Mouse (Mus musculus): ENCODE data around the gene Tpra1. TPM values are rescaled to one million over a fixed set of nuclear protein-coding genes. Genes with fewer than 3 reads are reported as not detected.
A peak's percentile ranks its signal among the peaks of the same experiment; 100 is the strongest.

The Tpra1 gene
- total and polyA plus RNA-seq, 3 experiments: 87.0 to 578 (median 108) TPM

DNA sequence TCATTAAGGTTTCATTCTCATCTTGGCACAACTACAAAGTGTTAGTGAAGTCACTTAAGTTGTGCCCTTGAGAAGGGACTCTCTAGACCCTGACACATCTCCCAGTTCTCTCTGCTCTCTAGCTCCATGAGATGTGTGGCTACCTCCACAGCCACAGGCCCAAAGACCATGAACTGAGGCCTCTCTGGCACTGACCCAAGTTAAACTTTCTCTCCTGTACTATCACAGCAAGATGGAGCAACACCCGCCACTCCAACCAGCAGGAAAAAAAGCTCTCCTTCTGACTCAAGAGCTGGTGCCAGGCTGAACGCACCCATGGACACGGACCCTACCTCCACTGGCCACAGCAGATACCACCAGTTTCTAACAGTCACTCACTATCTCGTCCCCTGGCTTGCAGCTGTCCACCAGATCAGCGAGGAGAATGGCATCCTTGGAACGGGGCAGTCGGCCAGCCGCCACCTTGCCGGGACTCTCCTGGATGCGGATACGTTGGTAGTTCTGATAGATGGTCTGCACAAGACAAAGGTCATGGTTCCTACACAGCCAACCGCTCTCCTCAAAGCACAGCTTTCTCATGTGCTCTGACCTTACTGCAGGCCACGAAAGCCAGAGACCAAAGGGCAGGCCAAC is 12.5 kb upstream of the Tpra1 start:
- DNase-seq: peak; percentile 59

DNA sequence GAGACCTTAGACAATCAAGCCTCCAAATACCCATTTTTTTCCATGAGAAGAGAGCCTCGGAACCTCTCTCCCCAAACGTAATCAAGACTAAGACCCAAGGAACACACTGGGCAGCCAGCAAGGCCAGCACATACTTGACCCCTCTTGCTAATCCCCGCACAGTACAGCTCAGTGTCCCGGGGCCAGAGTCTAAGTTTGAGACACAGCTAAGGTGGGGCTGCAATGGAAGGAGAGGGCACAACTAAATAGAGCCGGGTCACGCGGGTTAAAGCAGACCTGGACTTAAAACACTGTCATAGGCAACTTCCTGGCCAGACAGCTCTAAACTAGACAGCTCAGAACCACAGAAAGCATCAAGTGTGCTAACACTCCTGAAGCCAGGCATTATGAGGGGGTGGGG is 11.2 kb upstream of the Tpra1 start:
- no peak for DNase-seq

DNA sequence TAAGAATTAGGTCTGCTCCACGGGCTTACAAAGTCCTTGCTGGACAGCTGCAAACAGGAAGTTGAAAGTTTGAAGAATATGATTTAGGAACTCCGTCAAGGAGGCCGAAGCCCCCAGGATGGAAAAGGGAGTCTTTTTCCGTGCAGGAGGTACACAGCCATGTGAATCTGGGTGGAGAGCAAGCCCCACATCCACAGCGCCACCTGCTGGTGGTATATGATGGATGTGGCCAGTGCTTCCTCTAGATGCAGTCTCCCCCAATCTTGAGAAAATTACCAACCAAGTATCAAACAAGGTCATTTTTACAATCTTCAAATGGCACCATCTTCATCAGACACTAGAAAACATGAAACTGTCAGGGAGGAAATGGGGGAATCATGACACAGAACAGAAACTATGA is 8.5 kb upstream of the Tpra1 start:
- peak; percentile 57 for DNase-seq

DNA sequence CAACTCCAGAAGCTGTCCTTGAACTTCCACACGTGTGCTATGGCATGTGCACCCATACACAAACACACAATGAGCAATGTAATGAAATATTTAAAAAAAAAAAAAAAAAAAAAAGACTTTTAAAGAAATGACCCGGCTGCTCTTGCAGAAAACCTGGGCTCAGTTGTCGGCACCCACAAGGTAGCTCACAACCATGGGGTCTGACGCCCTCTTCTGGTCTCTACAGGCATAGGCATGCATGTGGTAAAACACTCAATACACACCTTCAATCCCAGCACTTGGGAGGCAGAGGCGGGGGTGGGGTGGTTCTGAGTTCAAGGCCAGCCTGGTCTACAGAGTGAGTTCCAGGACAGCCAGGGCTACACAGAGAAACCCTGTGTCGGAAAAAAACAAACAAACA is 6.1 kb upstream of the Tpra1 start:
- no peak for DNase-seq

DNA sequence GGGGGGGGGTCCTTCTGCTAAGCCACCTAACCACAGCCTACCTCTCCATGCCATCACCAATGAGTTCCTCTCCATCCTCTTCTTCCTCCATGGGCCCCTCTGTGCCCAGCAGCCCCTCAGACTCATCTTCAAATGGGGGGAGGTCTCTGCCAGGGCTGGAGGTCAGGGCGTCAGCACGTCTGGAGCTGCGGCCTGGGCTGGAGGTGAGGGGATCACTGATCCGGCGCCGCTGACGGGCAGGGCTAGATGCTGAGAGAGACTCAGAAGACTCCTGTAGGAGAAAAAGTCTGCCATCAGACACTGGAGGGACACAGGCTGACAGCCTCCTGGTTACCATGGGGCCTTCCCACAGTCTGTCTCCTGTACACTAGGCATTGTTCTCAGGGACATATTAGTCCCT is 4.8 kb upstream of the Tpra1 start:
- DNase-seq: no peak

DNA sequence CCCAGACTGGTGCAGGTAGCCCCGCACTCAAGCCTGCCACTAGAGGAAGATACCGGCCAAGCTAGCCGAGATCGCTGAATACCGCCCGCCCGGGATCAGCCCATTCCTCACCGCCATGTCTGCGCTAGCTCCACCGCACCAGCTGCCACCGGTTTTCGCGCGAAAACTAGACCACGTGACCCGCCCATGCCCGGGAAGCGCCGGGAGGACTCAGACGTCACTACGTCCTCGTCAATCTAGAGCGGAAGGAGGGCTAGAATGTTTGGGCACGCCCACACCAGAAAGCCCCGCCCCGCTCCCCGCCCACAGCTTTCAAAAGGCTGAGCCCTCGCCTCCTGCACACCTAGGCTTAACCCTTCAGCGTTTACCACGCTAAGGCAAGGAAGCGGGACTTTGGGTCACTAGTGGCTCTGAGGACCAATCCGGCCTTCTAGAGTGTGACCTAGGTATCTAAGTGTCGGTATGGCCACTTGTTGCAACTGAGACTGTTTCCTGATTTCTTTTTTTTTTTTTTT is 3.5 kb upstream of the Tpra1 start, which contains the start of gene Mcm2:
TSS of gene Mcm2 (minus strand) at position 247 of the 515 bp plus-strand sequence.
- DNase-seq: peak; percentile 98

DNA sequence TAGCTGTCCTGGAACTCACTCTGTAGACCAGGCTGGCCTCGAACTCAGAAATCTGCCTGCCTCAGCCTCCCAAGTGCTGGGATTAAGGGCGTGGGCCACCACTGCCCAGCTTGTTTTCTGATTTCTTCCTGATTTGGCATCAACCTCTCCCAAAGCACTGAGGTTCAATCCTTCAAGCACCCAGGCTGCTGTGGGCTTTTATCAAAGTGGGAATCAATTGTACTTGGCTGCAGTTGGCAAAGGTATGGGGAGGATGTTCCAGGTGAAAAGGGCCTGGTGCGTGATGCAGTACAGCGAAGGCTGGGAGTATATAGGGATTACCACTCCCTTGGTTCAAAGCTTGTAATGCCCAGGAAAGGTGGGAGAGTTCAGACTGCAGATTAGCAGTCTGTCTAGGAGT is 3.0 kb upstream of the Tpra1 start:
- no peak for DNase-seq

DNA sequence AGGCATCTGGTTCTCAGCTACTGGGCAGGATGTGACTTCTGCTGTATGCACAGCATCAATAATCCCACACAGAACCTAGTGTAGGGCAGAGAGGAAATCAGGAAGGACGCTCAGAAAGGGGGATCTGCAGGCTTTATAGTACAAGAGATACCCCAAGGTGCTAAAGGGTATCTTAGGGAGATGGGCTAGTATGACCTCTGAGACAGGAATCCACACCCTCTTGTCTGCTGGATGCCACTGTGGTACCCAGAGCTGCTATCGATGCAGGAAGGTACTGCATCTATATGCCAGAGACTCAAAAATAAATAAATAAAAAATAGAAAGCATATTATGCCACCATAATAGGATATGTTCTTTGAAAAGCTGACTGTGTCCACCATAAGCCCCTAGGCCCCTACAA is 2.4 kb upstream of the Tpra1 start:
- DNase-seq: no peak

DNA sequence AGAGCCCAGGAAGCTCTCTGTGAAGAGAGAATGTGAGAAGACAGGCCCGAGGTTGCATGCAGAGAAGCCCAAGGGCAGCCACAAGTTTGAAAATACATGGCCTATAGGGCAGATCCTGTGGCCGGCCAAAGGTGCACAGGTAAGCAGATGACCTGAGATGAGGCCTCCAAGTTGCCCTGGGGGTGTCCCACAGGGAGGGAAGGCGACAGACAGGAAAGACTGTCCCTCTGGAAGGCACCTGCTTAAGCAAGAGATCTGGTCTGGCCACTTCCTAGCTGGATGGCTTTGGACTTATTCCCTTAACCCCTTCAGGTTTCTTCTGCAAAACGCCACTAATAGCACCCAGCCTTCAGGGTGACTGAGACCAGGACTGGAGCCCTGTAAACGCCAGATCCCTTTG is 580 bp upstream of the Tpra1 start:
- DNase-seq: no peak

DNA sequence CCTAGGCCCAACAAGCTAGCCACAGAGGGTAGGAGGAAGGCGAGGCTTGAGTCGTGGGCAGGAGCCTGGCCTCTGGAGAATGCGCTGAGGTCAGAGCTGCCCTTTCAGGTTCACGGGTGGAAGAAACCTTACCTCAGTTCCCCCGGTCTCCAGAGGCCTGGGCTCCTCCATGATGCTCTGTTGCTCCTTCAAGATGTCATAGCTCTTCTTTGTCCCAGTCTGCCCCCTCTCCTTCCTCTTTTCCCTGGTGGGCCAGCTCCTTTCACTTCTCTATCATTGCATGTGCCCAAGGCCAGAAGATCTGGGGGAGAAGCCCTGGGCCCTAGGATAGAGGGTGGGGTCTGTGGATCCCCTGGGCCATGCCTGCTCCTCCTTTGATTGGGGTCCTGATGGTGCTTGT is 1.7 kb downstream of the Tpra1 start:
- DNase-seq: peak; percentile 56

DNA sequence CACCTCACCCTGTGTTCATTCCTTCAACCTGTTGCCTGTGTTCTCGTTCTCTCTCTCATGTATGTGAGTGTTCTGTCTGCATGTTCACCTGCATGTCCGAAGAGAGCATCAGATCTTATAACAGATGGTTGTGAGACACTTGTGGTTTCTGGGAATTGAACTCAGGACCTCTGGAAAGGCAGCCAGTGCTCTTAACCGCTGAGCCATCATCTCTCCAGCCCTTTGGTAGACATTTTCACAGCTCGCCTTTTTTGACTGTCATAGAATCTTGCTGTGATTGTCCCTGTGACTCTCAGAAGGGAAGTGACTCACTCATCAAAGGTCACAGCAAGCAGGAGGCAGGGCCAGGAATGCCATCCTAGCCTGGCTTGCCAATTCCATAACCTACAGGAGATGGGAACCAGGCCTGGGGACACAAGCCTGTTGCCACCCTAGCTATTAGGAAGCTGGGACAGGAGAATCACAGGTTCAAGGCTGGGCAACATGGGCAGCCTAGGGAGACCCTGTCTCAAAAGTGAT is 2.5 kb downstream of the Tpra1 start:
- DNase-seq: peak; percentile 83

DNA sequence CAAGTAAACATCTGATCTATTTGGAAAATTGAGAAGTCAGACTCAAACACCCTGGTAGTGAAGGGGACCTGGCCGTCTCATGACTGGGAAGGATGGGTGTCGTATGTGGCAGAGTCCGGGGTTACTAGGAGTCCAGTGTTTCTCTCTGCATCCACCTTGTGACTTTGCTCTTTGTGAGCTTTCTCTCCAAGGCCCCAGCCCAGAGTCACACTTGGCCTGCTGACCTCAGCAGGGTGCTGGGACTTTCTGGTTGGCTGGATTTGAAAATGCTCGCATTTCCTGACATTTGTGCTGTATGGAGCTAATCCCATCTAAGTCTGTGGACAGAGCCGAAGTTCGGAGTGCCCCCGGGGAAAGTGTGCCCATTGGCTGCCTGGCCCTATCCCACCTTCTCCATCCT is 3.0 kb downstream of the Tpra1 start:
- peak; percentile 50 for DNase-seq

DNA sequence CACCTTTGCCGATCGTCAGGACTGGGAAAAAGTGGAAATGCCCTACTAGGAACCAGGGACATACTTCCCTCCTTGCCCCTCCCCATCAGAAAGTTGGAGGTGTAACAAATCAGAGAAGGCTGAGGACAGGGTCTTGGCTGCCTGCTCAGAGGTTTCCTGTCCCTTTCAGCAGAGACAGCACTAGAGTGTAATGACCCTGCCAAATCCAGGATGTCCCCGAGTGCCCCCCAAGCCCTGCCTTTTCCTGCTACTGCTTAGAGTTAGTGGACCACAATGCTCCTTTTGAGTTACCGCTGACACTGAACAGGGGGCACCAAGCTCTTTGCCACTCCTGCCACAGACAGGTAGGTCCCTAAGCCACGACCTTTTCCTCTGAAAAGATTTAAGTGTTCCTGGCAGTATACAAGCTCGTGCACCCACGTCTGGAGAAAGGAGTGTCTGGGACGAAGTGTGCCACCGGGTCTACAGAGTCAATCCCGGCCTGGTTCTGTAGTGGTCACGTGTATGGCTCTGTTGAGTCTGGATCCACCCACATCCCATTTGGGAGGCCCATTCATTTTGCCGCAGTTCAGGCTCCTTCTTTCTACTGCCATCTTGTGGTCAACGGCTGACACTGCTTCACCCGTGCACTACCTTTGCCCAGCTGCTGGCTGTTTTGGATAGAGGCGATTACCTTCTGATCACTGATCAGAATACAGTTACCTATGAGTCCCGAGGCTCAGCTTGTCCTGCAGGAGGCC is 4.5 kb downstream of the Tpra1 start:
- peak; percentile 78 for DNase-seq

DNA sequence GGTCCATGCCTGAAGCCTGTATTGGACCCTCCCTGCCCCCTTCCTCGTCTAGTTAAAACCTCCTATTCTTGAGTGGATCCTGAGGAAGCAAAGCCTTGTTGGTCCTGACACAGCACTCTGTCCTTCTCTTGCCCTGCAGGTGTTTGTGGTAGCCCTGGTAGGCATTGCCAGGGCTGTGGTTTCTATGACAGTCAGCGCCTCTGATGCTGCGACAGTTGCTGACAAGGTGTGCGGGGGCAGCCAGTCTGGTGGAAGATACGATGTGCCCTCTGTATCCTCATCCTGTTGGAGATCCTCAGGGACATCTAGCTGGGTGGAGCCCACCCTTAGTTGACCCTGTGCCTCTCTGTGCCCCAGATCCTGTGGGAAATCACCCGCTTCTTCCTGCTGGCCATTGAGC is 7.1 kb downstream of the Tpra1 start:
- no peak for DNase-seq

DNA sequence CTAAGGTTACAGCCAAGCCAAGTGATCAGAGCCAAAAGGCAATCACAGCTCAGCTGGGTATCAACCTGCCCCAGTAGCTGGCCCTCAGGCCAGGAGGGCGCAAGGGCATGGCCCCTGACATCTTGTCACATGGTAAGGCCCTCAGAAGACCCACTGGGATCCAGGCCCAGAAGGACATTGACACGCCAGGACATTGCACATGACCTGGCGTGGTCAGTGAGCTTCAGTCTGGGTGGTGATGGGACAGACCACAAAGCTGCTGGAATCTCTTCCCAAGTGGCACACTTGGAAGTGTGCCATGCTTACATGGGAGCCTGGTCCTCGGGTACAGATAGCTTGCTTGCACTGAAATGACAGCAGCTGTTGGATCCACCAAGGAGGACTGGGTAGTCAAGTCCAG is 11.0 kb downstream of the Tpra1 start:
- DNase-seq: peak; percentile 57

DNA sequence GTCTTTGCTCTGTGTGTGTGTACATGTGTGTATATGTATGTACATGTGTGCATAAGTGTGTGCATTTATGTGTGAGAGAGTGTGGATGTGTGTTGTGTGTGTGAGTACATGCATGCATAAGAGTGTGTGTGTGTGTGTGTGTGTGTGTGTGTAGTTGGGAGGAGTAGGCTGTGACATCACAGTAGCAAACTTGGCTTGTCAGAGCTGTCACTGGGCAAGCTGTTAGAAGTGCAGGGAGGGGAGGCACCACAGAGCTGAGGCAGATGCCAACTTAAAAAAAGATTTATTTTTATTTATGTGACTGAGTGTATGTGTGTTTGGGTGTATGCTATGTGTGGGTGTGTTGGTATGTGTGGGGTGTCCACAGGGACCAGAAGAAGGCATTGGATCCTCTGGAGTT is 11.4 kb downstream of the Tpra1 start:
- no peak for DNase-seq

DNA sequence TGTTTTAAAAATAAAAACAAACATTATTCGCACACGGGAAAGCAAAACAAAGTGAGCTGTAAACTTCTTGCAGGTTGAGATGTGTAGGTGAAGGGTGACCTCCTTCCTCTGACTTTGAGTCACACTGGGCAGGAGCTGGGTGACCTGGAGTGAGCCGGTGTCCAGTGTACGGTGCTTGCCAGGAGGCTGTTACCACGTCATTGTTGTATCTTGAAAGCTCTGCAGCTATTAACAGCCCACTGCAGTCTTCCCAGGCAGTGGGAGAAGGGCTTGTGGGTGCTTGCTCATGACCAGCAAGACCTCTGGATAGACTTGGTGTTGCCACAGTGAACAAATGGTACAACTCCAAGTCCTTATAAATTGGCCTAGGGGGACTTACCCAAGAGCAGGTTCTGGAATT is 12.7 kb downstream of the Tpra1 start:
- no peak for DNase-seq

DNA sequence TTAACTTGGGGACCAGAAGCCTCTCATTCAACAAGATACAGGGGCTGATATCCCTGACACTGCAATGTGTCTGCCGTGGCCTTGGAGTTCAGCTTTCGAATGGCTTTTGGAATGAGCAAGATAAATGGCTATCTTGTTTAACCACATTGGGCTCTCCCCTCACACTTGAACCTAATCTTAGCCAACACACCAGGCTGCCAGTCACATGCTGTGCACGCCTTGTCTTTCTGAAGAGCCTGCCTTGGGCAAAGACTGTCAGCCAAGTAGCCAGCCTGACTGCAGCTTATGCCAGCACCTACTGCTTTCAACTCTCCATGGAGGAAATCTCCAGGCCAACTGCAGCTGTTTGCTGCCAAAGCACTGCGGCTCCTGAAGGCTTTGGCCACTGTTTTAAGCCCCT is 13.5 kb downstream of the Tpra1 start:
- no peak for DNase-seq

DNA sequence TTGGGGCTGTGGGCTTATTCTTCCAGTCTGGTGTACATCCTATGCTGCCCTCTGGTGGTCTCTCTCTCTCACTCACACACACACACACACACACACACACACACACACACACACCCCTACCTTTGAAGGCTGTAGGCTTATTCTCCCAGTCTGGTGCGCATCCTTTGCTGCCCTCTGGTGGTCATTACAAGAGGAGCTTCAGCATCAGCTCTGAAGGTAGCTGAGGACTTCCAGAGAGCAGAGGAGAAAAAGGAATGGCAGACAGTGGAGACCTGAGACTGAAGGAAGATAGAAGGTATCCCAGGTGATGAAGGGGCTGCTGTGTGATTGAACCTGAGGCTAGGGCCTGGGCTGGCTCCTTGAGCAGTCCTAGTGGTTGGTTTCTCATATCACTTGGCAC is 14.1 kb downstream of the Tpra1 start:
- no peak for DNase-seq

DNA sequence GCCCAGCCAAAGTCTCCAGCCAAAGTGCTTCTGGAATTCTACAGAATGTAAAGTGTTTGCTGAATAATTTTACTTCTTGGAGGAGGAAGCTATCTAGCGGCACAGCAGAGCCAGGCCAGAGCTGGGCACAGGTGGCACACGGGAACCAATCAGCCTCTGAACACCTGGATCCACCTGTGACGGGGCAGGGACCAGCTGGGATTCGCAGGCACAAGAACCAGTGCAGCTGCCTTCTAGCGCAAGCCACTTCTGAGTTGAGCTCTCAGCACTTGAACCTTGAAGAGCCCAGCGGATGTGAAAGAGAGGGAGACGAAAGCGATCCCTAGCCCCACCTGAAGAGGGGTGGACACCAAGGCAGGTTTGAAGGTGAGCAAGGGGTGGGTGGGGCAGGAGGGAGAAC is 16.8 kb downstream of the Tpra1 start:
- no peak for DNase-seq

DNA sequence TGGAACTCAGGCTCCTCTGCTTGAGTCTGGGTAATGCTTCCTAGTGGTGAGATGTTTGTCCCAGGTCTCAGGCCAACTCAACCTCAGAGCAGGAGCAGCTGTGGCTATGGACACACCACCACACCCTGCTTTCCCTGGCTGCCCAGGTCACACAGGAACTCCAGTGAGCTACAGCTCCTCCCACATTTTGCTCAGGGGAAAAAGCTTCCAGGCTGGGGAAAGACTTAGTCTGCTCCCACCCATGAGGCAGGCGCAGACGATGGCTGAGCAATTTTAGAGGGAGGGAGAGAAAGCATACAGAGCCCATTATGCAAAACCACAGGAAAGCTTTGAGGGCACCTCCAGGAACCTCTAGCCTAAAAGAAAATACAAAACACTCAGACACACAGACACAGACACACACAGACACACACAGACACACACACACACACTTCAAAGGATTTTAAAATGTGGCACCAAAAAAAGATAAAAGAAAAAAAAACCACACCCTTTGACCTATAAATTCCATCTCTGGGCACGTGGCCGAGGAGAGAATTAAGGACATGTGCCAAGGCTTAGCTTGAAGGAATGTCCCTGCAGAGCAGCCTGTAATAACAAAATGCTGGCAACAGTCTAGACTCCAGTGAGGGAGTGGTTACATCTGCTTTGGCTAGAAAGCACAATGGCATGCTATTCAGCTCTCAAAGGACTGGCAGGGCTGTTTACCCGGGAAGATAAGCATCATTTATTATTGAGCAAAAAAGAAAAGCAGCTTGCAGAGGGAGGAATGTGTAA is 22.6 kb downstream of the Tpra1 start:
- DNase-seq: peak; percentile 80

DNA sequence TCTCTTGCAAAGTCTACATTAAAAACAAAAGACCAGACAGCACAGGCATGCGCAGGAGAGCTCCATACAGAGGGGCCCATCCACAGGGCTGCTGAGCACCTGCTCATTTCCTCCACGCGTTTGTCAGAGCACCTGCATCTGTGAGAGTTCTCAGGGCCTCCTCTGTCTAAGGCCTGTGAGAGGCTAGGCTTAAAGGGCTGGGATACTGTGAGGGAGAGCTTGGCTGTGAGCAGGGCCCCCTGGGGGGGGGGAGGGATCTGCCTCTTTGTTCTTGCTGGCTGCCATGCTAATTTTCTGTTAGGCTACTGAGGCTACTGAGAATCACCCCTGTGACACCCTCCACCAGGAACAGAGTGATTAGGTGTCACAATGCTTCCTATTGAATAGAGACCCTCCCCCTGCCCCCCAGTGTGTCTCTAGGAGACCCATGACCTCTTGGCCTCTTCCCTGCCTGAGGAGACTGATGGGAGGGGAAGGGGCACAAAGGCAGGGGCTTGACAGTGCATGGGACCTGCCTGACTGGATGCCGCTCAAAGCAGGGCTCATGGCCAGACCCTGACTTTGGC is 23.7 kb downstream of the Tpra1 start:
- no peak for DNase-seq

Data from adrenal gland, adult 2 months (tissue).